Mouse (Mus musculus): ENCODE measurements around the gene Chchd5.
A peak's percentile ranks its signal among the peaks of the same experiment; 100 is the strongest.

The Chchd5 gene

GRCm38 (mm10) chr2:129129412-129129929, at the start of gene Chchd5:
Chchd5 (plus strand) TSS chr2:129129700.
- peak; percentile 83 for DNase-seq (ENCODE audit: extremely low spot score, low read depth, low spot score)

GRCm38 (mm10) chr2:129081097-129081496, 48.4 kb upstream of the Chchd5 start:
- DNase-seq (ENCODE audit: extremely low spot score, low read depth, low spot score): no peak

DNA sequence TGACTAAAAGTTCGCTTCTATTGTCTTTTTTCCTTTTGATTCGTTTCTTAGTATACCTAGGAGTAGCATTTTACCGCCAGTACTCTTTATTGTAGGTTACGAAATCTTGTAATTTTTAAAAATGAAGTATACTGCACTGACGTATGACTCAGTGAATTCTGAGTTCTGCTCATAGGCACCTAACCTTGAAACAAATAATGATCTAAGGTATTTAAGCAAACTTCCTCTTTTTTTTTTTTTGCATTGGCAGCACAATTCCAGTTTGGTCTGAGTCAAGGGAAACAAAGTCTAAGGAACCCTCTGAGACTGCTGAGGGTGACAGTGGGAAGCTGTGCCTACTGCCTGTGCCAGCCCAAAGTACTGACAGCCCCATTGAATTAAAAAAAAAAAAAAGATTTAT, 46.0 kb upstream of the Chchd5 start:
- no peak for DNase-seq (ENCODE audit: extremely low spot score, low read depth, low spot score)

GRCm38 (mm10) chr2:129084959-129085358, 44.5 kb upstream of the Chchd5 start:
- DNase-seq (ENCODE audit: extremely low spot score, low read depth, low spot score): peak; percentile 8

GRCm38 (mm10) chr2:129087520-129087919, 42.0 kb upstream of the Chchd5 start:
- no peak for DNase-seq (ENCODE audit: extremely low spot score, low read depth, low spot score)

GRCm38 (mm10) chr2:129090370-129090769, 39.1 kb upstream of the Chchd5 start:
- no peak for DNase-seq (ENCODE audit: extremely low spot score, low read depth, low spot score)

GRCm38 (mm10) chr2:129092810-129093209, 36.7 kb upstream of the Chchd5 start:
- no peak for DNase-seq (ENCODE audit: extremely low spot score, low read depth, low spot score)

GRCm38 (mm10) chr2:129093926-129094724, 35.4 kb upstream of the Chchd5 start:
- DNase-seq (ENCODE audit: extremely low spot score, low read depth, low spot score): no peak

DNA sequence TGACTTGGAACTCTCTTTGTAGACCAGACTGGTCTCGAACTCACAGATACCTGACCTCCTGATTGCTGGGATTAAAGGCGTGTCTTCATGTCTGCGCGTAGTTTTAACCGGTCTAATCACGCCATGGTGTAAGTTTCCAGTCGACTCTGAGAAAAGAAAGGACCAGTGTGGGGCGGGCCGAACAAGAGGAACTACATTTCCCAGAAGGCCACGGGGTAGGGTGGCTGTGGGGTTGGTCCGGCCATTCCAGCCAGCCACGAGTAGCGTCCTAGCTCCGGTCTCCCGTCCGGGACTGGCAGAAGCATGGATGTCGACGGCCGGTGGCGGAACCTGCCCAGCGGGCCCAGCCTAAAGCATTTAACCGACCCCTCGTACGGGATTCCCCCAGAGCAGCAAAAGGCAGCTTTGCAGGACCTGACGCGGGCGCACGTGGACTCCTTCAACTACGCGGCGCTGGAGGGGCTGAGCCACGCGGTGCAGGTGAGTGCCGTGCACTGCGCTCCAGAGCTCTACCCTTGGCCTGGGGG, 28.7 kb upstream of the Chchd5 start, which contains the start of gene Polr1b:
Gene Polr1b, plus strand, starts transcription at position 212 of the 527 bp plus-strand sequence.
- DNase-seq (ENCODE audit: extremely low spot score, low read depth, low spot score): peak; percentile 78

- DNase-seq (ENCODE audit: extremely low spot score, low read depth, low spot score): no peak
Measured at GRCm38 (mm10) chr2:129112924-129113323, 16.6 kb upstream of the Chchd5 start.

GRCm38 (mm10) chr2:129115706-129116367, 13.7 kb upstream of the Chchd5 start:
- no peak for DNase-seq (ENCODE audit: extremely low spot score, low read depth, low spot score)

- DNase-seq (ENCODE audit: extremely low spot score, low read depth, low spot score): no peak
Measured at GRCm38 (mm10) chr2:129116368-129116739, 13.1 kb upstream of the Chchd5 start.

DNA sequence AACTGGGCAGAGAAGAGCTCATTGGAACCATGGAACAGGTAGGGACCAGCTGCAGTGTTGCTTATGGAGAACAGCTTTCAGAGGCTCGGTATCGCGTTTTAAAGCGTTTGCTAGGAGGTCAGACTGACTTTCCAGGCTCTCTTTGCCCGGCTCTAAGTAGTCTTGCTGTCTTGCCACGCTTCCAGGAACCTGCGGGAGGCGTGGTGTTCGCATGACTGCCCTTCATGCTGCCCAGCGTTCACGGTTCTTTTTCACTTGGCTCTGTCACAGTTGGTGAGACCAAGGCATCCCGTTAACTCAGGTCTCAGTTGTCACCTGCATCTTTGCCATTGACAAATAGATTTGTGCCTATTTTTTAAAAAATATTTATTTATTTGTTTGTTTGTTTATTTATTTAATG, 11.4 kb upstream of the Chchd5 start:
- no peak for DNase-seq (ENCODE audit: extremely low spot score, low read depth, low spot score)

DNA sequence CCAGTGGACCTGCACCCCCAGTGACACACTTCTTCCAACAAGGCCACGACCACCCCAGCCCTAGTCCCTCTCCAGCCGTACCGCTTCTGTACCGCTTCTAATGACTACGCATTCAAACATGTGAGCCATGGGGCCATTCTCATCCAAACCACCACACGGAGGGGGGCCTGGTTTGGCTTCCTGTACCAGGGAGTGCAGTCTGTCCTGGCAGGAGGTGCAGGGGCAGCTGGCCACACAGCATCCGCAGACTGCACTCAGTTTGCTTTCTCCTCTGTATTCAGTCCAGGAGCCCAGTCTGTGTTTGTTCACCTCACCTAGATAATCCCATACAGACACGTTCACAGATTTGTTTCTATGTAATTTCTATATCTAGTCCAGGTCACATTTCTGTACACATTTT, 7.5 kb upstream of the Chchd5 start:
- no peak for DNase-seq (ENCODE audit: extremely low spot score, low read depth, low spot score)

GRCm38 (mm10) chr2:129129987-129130545, 566 bp downstream of the Chchd5 start:
- DNase-seq (ENCODE audit: extremely low spot score, low read depth, low spot score): no peak

- DNase-seq (ENCODE audit: extremely low spot score, low read depth, low spot score): no peak
Measured at GRCm38 (mm10) chr2:129130776-129131175, 1.3 kb downstream of the Chchd5 start.

GRCm38 (mm10) chr2:129132231-129132630, 2.7 kb downstream of the Chchd5 start:
- DNase-seq (ENCODE audit: extremely low spot score, low read depth, low spot score): no peak

- DNase-seq (ENCODE audit: extremely low spot score, low read depth, low spot score): no peak
Measured at GRCm38 (mm10) chr2:129133006-129133805, 3.7 kb downstream of the Chchd5 start.

GRCm38 (mm10) chr2:129139906-129140305, 10.4 kb downstream of the Chchd5 start:
- DNase-seq (ENCODE audit: extremely low spot score, low read depth, low spot score): no peak

GRCm38 (mm10) chr2:129148836-129149235, 19.3 kb downstream of the Chchd5 start:
- no peak for DNase-seq (ENCODE audit: extremely low spot score, low read depth, low spot score)

DNA sequence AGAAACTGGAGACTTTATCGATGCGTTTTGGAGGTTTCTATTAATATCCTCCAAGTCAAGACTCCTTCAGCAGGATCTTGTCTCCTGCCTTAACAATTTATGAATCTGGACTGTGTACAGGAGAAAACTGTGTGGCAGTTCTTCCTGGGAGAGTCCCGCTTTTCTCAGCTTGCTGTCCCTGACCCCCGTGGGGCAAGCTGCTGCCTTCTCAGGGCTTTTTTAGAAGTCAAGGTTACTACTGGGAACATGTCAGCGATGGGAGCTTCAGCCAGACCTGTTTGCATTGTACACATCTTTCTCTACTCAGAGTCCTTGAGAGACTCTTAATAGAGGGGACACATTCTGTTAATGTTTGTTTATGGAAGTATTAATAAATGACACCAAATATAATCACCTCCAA, 20.9 kb downstream of the Chchd5 start:
- no peak for DNase-seq (ENCODE audit: extremely low spot score, low read depth, low spot score)
